Mouse (Mus musculus): ENCODE measurements around the gene Tbc1d22a.
A peak's percentile ranks its signal among the peaks of the same experiment; 100 is the strongest.

The Tbc1d22a gene

DNA sequence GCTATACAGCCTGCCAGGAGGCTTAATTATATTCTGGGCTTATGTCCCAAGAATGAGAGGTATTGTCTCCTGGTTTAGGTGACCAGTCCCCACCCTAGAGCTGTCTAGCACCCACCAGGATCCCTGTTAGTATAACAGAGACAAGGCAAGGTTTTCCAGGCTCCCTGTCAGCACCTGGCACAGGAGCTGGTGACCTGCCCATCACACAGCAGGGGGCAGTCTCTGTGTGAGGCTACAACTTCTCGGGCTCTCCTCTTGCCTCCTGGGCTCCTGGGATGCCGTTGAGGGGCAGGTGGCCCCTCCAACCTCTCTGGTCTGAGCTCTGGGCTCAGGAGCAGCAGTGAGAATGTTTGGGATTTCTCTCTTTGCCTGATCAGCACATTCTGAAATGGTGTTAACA lies 171.2 kb downstream of the Tbc1d22a start:
- DNase-seq (ENCODE audit: low spot score in 2 of 2), result no peak

DNA sequence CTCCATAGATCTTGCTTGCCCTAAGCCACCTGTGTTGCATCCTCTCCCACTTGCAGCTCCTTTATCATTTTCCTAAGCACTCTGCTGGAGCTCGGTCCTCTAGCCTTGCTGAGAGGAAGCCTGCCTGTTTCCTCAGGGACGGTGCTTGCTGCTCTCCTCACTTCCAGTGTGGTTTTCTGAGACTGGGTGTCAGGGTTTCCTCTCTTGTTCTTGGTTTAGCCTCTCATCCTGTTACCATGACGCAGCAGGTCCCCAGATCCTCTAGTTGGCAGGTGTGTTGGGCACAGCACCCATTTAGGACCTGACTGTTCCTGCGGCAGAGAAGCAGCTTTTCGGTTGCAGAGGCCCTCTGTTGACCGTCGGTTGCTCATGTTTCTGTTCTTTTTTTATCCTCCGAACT lies 172.1 kb downstream of the Tbc1d22a start:
- no peak for DNase-seq (ENCODE audit: low spot score in 2 of 2)

DNA sequence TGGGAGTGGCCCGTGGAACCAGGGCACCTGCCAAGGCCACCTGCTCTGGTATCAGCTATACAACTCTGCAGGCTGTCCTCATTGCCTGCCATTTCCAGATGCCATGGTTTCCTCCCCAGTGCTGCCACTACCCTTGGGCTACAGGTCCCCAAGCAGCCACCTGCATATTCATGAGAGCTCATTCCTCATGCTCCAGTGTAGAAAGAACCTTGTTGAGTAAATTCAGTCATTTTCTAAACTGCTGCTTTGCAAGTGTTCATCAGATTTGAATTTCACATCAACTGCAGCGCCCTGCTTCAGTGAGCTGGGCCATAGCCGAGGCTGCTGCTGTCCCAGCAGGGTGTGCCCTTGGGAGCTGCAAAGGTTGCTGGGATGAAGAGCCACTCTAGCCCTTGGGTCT lies 174.3 kb downstream of the Tbc1d22a start:
- no peak for DNase-seq (ENCODE audit: low spot score in 2 of 2)

GRCm38 (mm10) chr15:86404866-86405265 lies 190.6 kb downstream of the Tbc1d22a start:
- no peak for DNase-seq (ENCODE audit: low spot score in 2 of 2)

- peak; percentile 26 to 46 for DNase-seq (ENCODE audit: low spot score in 2 of 2)
Observed at GRCm38 (mm10) chr15:86405527-86405926, 191.3 kb downstream of the Tbc1d22a start.

DNA sequence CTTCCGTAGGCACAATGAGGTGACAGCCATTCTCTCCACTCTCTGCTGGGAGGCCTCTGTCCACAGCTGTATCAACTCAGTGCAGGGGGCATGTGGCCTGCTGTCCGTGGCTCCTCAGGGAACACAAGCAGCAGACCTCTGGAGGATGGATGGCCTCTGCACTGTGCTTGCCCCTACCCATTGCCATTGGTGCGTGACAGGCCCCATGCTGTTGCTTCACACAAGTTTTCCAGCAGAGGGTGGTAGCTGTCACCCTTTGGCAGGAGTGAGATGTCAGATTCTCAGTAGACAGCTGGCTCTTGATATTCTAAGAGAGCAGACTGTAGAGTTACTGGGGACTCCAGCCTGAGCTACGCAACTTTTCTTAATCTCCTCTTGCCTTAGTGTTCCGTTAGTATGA lies 195.1 kb downstream of the Tbc1d22a start:
- no peak for DNase-seq (ENCODE audit: low spot score in 2 of 2)

- no peak for DNase-seq (ENCODE audit: low spot score in 2 of 2)
Observed at GRCm38 (mm10) chr15:86411532-86412080, 197.3 kb downstream of the Tbc1d22a start.

GRCm38 (mm10) chr15:86415951-86416350 lies 201.7 kb downstream of the Tbc1d22a start:
- no peak for DNase-seq (ENCODE audit: low spot score in 2 of 2)

- no peak for DNase-seq (ENCODE audit: low spot score in 2 of 2)
Observed at GRCm38 (mm10) chr15:86418436-86418835, 204.2 kb downstream of the Tbc1d22a start.

DNA sequence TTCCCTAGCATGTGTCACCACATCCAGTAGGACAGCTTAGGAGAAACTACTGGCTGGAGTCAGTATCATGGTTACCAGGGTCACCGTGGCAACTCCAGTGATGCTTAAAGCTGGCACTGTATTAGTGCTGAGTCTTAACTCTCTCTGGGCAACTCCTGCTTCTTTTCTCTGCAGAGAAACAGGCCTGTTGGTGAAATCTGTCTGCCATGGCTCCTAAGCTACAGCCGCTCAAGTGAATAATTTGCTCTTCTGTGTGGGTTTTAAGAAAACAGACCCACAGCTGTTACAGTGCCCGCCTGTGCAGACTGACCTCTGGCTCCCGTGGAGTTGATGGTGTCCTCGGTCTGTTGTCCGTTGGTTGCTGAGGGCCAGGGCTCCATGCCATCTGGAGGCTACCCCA lies 205.4 kb downstream of the Tbc1d22a start:
- no peak for DNase-seq (ENCODE audit: low spot score in 2 of 2)

GRCm38 (mm10) chr15:86422858-86423257 lies 208.6 kb downstream of the Tbc1d22a start:
- no peak for DNase-seq (ENCODE audit: low spot score in 2 of 2)

- no peak for DNase-seq (ENCODE audit: low spot score in 2 of 2)
Observed at GRCm38 (mm10) chr15:86423884-86424283, 209.6 kb downstream of the Tbc1d22a start.

DNA sequence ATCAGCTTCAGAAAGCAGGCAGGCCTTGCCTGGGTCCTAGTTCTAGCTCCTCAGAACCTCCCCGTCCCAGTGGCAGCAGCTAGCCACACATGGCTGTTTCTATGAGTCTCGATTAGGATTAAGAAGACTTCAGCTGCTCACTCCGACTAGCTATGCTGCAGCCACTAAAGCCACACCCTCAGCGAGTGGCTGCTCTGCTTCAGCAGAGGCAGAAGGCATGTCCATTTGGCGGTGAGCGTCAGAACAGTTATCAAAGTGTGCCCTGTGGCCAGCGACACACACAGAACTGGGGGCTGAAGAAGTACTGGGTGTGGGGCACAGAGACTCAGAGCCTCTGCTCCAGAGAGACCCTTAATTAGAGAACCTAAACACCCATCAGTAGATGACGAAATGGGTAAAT lies 210.7 kb downstream of the Tbc1d22a start:
- DNase-seq (ENCODE audit: low spot score in 2 of 2), result no peak

DNA sequence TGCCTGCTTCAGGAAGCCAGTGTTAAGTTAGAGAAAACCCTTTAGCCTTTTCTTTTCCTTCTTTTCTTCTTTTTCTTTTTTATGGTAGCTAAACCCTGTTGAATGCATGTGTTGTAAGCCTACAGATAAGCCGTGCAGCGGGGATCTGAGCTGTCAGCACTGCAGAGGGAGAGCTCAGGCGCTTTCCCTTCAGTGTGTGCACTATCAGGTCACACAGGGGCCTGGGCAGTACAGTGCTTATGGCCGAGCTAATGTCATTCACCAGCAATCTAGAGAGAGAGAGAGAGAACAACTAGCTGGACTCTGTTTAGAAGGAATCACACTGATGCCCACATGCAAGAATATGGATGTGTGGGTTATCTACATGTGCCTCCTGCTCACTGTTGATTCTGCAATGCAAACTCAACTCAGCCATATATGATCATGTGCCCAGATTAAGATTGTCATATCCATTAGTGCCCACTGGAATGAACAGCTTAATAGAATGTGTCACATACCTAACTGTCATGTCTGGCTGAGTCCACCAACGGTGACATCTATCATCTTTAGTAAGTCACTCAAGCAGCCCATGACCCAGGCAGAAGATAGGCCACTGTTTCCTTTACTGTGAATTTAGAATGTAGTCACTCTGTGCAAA lies 212.2 kb downstream of the Tbc1d22a start:
- no peak for DNase-seq (ENCODE audit: low spot score in 2 of 2)

DNA sequence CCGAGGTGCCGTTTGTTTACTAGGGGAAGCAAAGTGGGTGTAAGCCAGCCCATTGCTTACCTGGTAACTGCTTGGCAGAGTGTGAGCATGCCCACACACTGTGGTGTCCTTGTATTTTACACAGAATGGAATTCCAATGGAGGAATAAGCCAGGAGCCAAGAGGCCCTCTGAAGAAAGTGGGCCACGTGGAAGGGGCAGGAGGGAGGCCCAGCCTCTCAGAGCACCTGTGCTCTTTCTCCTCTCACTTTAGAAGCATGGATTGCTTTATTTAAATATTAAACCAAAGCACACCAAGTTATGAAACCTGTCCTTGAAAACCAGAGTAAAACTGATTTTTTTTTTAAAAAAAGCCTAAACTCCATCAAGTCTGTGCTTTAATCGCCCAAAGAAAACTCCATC lies 213.2 kb downstream of the Tbc1d22a start:
- DNase-seq (ENCODE audit: low spot score in 2 of 2), result no peak

GRCm38 (mm10) chr15:86428496-86428895 lies 214.2 kb downstream of the Tbc1d22a start:
- DNase-seq (ENCODE audit: low spot score in 2 of 2), result no peak

DNA sequence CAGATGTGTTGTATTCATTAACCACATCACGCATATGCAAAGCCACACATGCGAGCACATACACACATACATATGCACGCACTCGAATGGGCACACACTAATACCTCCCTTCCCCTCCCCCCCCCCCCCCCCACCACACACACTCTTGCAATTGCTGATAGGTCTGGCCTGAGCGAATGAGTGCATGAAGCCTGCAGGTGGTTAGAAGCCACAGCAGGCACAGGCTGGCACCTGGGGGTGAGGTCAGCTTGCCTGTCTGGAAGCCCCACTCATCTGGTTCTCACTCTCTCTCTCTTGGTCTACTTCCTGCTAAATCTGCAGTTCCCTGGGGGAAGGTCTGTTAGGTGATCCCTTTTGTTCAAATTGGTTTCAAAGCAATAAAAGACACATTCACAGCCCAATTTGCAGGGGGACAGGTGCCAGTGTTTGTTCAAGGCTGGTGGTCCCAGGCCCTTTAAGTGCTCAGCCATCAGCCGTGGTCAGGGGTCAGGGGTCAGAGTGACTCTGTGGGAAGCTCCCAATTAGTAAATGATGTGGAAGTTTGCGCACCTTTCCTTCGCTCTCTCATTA lies 215.6 kb downstream of the Tbc1d22a start:
- DNase-seq (ENCODE audit: low spot score in 2 of 2), result no peak

GRCm38 (mm10) chr15:86431539-86432080 lies 217.4 kb downstream of the Tbc1d22a start:
- DNase-seq (ENCODE audit: low spot score in 2 of 2), result no peak

GRCm38 (mm10) chr15:86432791-86433190 lies 218.5 kb downstream of the Tbc1d22a start:
- no peak for DNase-seq (ENCODE audit: low spot score in 2 of 2)

DNA sequence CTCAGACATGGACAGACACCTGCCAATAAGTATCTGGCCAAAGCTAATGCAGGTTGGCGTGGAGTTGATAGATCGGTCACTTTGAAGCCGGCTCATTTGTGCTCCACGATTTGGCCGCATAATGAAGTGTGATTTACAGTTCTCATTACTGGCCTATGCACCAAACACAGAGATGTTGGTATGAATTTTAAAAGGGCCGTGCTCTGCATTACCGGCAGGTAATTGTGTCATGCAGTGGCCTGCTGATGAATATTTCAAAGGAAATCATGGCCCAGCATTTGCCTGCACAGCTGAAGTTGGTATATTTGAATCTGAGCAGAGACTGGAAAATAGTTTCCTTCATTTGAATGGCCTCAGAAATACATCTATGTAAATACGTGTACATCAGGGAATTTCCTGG lies 219.1 kb downstream of the Tbc1d22a start:
- DNase-seq (ENCODE audit: low spot score in 2 of 2), result no peak

DNA sequence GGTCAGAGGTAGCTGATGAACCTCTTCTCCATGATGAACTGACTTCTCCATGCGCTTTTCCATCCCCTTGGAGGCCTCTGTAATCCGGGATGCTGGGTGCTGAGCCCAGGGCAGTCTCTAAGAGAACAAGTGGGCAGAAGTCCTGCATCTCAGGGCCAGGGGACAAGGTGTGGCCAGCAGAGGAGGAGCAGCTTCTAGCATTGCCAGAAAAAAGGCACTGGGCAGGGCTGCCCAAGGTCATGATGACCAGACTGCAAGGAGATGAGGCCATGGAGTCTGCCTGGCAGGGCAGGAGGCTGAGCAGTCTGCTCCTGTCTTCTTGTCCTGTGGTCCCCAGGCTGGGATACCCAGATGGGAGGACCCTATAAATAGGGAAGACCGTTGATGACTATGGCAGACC lies 220.0 kb downstream of the Tbc1d22a start:
- DNase-seq (ENCODE audit: low spot score in 2 of 2), result no peak

DNA sequence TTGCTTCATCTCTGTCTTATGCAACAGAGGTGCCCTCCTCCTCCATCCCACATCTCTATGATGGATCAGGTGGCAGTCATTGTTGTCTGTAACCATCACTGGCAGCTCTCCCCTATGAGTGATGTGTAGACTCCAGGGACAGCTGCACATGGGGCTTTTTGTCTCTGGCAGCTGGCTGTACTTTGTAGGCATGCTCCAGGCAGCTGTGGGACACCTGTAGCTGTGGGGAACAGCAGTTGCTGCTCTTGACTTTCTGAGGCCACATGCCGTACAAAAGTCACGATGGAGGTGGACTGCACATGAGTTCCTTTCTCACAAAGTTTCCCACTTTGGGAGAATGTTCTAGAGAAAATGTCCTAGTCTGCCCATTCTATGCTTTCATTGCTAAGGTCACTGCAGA lies 223.1 kb downstream of the Tbc1d22a start:
- DNase-seq (ENCODE audit: low spot score in 2 of 2), result no peak
